Mouse (Mus musculus) embryo, embryonic 10.5 days (tissue): ENCODE results near the gene Dnah9.

Experiments
- DNase-seq: peaks from one replicate; pipeline ENCODE4 v3.0.0-alpha.2; 2015; ENCODE audit warnings: low spot score

The Dnah9 gene

DNA sequence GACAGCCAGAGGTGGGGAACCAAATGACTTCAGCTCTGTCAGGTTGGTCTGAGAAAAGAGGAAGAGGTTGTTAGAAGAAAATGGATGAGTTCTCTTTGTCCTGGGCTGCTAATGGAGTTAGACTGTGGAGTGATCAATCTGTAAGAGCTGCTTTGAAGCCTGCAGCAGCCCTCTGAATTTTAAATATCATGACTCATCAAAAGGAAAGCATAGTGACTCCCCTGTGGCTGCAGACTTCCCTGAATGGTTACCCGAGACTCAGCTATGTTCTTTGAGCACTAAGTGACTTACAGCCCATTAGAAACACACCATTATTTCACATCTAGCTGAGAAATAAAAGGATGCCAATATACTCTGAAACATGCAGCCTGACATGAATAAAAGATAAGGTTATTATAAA, 240.4 kb downstream of the Dnah9 start:
- DNase-seq, result peak; percentile 3

DNA sequence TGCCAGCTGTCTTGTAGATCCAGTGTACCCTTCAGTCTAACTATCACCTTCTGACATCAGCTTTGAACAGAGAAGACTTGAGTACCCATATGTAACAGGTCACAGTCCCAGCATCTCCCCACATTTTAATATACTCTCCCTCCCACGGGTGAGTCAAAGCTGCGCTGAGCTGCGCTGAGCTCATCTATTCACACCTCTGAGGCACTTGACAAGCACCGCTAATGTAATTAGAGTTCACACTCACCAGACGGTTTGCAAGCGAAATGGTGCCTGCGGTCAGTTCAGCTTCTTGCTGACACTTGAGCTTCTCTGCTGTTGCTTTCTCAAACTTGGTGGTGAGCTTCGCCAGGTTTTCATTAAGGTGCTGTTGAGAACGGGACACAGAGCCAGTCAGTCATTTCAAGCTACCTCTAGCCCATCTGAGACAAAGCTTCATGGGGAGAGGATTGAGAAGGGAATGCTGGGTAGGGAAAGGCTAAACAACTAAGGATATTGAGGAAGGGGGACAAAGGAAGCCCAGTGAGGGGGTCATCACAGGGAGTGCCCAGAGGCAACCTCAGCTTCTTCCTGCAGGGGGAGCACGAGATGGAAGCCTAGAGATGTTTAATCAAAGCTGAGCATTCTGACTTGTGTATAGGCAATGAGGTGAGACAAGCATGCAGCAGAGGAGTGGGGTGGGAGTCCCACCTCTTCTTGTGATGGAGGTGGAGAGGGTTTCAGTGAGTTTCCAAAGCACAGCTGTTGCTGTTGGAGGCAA, 249.7 kb downstream of the Dnah9 start:
- DNase-seq, result peak; percentile 32

- DNase-seq, result no peak
These were observed 259.2 kb downstream of the Dnah9 start for GRCm38 (mm10) chr11:65909195-65909594.

GRCm38 (mm10) chr11:65905487-65905886, 262.9 kb downstream of the Dnah9 start:
- DNase-seq, result peak; percentile 3

GRCm38 (mm10) chr11:65903944-65904343, 264.4 kb downstream of the Dnah9 start:
- no peak for DNase-seq

- no peak for DNase-seq
These were observed 286.9 kb downstream of the Dnah9 start for GRCm38 (mm10) chr11:65881465-65881864.

- DNase-seq, result no peak
These were observed 291.1 kb downstream of the Dnah9 start for GRCm38 (mm10) chr11:65877146-65877775.

GRCm38 (mm10) chr11:65861476-65861875, 306.9 kb downstream of the Dnah9 start:
- DNase-seq, result peak; percentile 7

DNA sequence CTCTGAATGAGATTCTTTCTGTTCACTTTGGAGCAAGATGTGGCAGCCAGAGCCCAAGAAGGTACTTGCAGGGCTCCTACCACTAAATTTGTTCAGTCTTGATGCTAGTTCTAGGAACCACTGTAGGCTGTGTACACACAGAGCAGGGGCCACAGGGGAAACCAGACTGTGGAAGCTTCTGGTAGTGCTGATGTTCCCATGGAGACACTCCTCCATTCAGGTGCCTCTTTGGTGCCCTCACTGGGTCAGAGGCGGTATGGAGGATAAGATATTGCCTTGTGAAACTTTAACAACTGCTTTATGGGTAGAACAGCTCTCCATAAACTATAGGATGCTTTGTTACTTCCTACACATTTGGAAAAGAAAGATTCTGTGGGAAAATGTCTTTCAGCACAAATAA, 316.3 kb downstream of the Dnah9 start:
- peak; percentile 56 for DNase-seq

DNA sequence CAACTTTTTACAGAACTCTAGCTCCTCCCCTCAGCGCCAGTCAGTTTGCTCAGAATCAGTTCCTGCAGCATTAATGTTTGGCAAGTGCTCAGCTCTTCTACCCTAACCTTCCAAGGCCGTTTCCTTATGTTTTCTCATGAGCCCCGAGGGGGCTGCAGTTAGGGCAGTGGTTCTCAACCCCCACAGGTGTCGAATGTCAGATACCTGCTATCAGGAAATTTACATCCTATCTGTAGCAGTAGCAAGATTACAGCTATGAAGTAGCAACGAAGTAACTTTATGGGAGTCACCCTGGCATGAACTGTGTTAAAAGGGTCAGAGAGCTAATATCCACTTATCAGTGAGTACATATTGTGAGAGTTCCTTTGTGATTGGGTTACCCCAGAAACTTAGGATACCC, 321.9 kb downstream of the Dnah9 start:
- DNase-seq, result no peak

DNA sequence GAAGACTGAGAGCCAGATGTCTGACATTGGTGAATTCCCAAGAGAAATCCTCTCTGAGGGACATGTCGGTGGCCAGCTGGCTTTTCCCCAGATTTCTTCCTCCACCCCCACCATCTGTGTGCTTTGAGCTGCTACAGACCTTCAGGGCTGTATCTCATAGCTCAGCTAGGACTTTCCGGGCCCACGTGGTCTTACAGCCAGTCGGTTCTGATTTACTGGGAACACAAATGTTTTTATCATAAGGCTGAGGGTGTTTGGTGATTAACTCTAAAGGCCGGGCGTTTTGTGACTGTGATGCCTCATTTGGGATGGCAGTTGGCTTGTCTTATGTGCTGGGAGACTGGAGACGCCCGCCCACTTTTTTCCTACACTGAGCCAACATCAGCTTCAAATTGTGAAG, 329.4 kb downstream of the Dnah9 start:
- peak; percentile 10 for DNase-seq

- no peak for DNase-seq
These were observed 343.8 kb downstream of the Dnah9 start for GRCm38 (mm10) chr11:65824556-65824955.

- peak; percentile 88 for DNase-seq
These were observed 347.5 kb downstream of the Dnah9 start for GRCm38 (mm10) chr11:65820877-65821276.

DNA sequence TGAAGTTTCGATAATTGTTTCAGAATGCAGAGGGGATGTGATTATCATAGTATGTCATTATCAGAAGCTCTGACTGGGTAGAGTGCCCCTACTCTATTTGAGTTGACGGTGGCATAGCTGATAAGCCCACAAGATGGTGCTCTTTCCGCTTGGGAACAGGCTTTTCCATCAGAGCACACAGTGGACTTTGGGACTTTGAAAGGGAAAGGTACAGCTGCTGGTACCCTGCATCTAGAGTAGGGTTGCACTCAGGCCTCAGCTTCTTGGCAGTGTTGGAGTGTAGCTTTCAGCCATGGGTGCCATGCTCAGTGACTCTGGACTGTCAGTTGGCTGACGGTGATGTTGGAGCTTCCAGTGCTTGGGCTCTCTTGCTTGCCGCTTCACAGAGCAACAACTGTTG, 348.1 kb downstream of the Dnah9 start:
- DNase-seq, result peak; percentile 39

GRCm38 (mm10) chr11:65818193-65818592, 350.2 kb downstream of the Dnah9 start:
- DNase-seq, result no peak

DNA sequence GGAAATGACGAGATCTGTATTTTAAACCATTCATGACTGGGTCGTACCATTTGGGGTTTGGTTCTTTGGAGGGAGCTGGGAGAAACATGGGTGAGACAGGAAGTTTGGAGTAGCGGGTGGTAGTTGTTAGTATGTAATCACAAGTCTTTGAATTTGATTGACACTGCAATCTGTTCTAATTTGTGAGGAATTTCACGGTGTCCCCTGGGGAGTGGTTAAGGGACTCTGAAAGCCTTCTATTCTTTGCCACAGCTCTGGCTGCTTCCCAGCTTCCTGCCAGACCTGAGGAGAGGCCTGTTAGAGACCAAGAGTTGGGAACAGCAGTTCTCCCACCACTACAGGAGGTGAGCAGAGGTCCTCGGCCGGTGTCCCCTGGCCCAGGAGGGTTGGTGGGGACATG, 352.1 kb downstream of the Dnah9 start:
- DNase-seq, result peak; percentile 15

- no peak for DNase-seq
These were observed 354.0 kb downstream of the Dnah9 start for GRCm38 (mm10) chr11:65814381-65814780.

DNA sequence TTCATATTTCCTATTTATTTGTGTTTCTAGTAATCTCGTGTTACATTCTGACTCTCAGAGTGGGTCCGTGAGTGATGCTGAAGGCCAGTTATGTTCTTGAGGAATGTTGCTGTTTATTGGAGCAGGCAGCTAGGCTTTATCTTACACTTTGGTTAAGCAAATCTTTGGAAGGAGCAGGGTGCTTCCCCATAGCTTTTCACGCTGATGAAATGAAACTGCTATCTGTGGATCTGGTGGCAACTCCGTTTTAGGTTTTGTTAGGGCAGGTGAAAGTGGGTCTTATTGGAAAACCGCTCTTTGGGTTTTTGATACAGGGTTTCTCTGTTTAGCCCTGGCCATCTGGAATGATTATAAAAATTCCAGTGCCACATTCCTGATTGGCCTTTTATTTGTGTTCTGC, 356.3 kb downstream of the Dnah9 start:
- DNase-seq, result no peak

DNA sequence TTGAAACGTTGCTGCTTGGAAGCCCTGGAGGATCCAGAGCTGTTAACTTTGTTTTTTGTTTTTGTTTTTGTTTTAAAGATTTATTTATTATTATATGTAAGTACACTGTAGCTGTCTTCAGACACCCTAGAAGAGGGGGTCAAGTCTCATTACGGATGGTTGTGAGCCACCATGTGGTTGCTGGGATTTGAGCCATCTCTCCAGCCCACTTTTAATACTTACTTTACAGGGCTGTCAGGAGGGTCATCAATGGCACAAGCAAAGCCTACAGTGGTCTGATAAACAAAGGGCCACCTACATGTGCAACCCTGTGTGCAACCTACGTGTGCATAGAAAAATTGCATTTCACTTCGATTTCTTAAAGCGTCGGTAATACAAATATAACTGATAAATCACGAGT, 360.8 kb downstream of the Dnah9 start:
- DNase-seq, result no peak

- peak; percentile 95 for DNase-seq
These were observed 361.3 kb downstream of the Dnah9 start, which contains the start of gene Zkscan6 for GRCm38 (mm10) chr11:65806909-65807504. TSS of gene Zkscan6 (plus strand) at chr11:65807175.

DNA sequence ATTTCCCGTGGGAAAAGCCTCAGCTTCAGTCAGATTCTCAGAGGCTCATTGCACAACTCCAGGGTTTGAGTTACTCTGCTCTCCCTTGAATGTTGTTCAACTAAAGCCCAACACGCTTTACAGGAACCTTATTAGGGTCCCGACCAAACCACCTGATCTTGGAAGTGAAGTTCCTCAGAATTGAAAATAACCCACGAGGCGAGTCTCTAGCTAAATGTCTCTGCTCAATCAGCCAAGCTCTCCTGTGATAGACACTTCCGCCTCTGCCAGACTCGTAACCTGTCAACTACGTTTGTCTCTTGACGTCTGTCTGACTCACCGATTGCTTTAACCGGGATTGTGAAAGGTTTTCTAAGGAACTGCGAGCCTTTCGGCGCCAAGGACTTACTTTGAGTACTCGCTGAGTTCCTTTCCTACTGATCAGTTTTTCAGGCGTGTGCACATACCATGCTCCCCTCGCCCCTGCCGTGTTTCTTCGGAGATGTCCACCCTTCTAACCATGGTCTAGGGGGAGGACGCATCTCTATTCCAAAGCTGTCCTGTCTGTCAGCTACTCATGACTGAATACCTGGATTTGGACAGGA, 361.9 kb downstream of the Dnah9 start:
- peak; percentile 50 for DNase-seq

- DNase-seq, result no peak
These were observed 366.5 kb downstream of the Dnah9 start for GRCm38 (mm10) chr11:65801899-65802298.

DNA sequence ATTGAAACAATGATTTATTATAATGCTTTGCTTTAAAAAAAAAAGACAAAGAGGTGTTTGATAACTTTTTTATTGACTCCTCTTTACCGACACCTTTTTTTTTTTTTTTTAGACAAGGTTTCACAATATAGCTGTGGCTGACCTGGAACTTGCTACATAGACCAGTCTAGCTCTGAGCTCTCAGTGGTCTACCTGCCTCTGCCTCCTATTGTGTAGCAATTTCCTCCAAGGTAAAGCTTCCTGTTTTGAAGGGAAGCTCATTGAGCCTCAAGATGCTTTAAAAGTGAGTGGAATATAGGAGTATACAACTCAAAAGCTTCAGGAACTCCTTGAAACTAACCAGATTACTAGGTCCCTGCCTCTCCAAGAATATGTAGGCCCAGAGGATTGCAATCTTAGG, 372.5 kb downstream of the Dnah9 start:
- DNase-seq, result no peak
